Mouse (Mus musculus): Measurements from ENCODE around the gene Snapc5. TPM values are rescaled to one million over a fixed set of nuclear protein-coding genes. Genes with fewer than 3 reads are reported as not detected.
"Not testable (repeated sequence)": the region's sequence is repeated elsewhere in the genome, so short reads cannot be mapped to it uniquely, and the experiment has no call there.

The Snapc5 gene
- total and polyA plus RNA-seq, 3 experiments = 16.7 to 38.2 (median 24.9) TPM

- in situ Hi-C loops (cut with MboI; ENCODE audit: low pct_ligation_motif_present, low pct_unique_long_range_greater_than_20kb, low sequenced_read_pairs) (no loop called here), dilution Hi-C loops (cut with MboI; ENCODE audit: extremely low pct_ligation_motif_present, extremely low pct_unique_long_range_greater_than_20kb, low sequenced_read_pairs) (no loop called here)
- Histone ChIP-seq H3K4me3 (replicated peaks in 1 of 3; ENCODE audit: low read depth in 2 of 3, low read length in 2 of 3, poor library complexity in 1 of 3) (peak overlapping the region in 2 of 3 experiments; percentile 48 to 66), H3K9ac (ENCODE audit: insufficient read depth, low read depth) (no peak overlapping the region), H3K27ac (ENCODE audit: insufficient read depth, low read depth) (peak overlapping the region; percentile 26; the same call in 1 of the 2 replicates), H3K4me2 (ENCODE audit: insufficient read depth, low read depth, poor library complexity, severe bottlenecking) (peak overlapping the region; percentile 45; the same call in 1 of the 2 replicates), H3K4me1 (ENCODE audit: control insufficient read depth in 1 of 2, insufficient read depth in 2 of 2) (peaks cover 2 to 35% of the 10 kb centered on the region in 2 experiments; a peak in 3 of 4 replicates), H3K36me3 (replicated peaks in 1 of 2; ENCODE audit: control insufficient read depth in 1 of 2, insufficient read depth in 1 of 2, low read length in 1 of 2) (peaks cover 55 to 76% of the 10 kb centered on the region in 2 experiments), H3K27me3 (replicated peaks) (no peaks in the 10 kb centered on the region), H3K79me2 (replicated peaks; ENCODE audit: control insufficient read depth, extremely low read depth, insufficient read depth, poor library complexity, severe bottlenecking) (peaks cover 44% of the 10 kb centered on the region), H3K9me3 (replicated peaks; ENCODE audit: low read length) (no peaks in the 10 kb centered on the region)
- TF ChIP-seq TCF12 (IDR thresholded peaks at IDR 0.05; ENCODE audit: low read depth, low read length) (no peak), SIN3A (IDR thresholded peaks at IDR 0.05; ENCODE audit: low read length) (no peak), IRF4 (IDR thresholded peaks at IDR 0.05; ENCODE audit: low read depth, low read length) (no peak), TBP (conservative IDR thresholded peaks at IDR 0.05; ENCODE audit: low read depth, low read length) (no peak), MAFK (IDR thresholded peaks at IDR 0.05; ENCODE audit: insufficient replicate concordance, low read length) (no peak), JUND (conservative IDR thresholded peaks at IDR 0.05; ENCODE audit: low read depth, low read length) (0 out of 2 replicates have a peak, but pooled peaks have one; percentile 2), RAD21 (IDR thresholded peaks at IDR 0.05; ENCODE audit: low read depth, low read length) (no peak), JUN (IDR thresholded peaks at IDR 0.05; ENCODE audit: insufficient read depth, low read depth, low read length) (no peak), CHD2 (IDR thresholded peaks at IDR 0.05; ENCODE audit: low read length) (no peak), E2F4 (IDR thresholded peaks at IDR 0.05; ENCODE audit: insufficient replicate concordance, low read depth, low read length) (no peak), CTCF (conservative IDR thresholded peaks at IDR 0.05 in 1 of 2, IDR thresholded peaks at IDR 0.05 in 1 of 2; ENCODE audit: low read depth in 2 of 2, low read length in 2 of 2) (peak; percentile 25 to 54; a peak in 3 of 4 replicates)
- DNase-seq (ENCODE audit: extremely low read depth) = peak; percentile 56
These were observed 482 bp upstream of the Snapc5 start for GRCm38 (mm10) chr9:64178610-64178973.

GRCm38 (mm10) chr9:64183295-64183694 lies 4.2 kb downstream of the Snapc5 start:
- DNase-seq (ENCODE audit: extremely low read depth); H3K9ac ChIP-seq (ENCODE audit: insufficient read depth, low read depth); H3K27me3 ChIP-seq (replicated peaks); in situ Hi-C loops (cut with MboI; ENCODE audit: low pct_ligation_motif_present, low pct_unique_long_range_greater_than_20kb, low sequenced_read_pairs); H3K9me3 ChIP-seq (replicated peaks; ENCODE audit: low read length); H3K4me2 ChIP-seq (ENCODE audit: insufficient read depth, low read depth, poor library complexity, severe bottlenecking); H3K4me3 ChIP-seq (replicated peaks in 1 of 3; ENCODE audit: low read depth in 2 of 3, low read length in 2 of 3, poor library complexity in 1 of 3); H3K79me2 ChIP-seq (replicated peaks; ENCODE audit: control insufficient read depth, extremely low read depth, insufficient read depth, poor library complexity, severe bottlenecking); dilution Hi-C loops (cut with MboI; ENCODE audit: extremely low pct_ligation_motif_present, extremely low pct_unique_long_range_greater_than_20kb, low sequenced_read_pairs); H3K27ac ChIP-seq (ENCODE audit: insufficient read depth, low read depth): not testable (repeated sequence)
- H3K36me3 ChIP-seq (replicated peaks in 1 of 2; ENCODE audit: control insufficient read depth in 1 of 2, insufficient read depth in 1 of 2, low read length in 1 of 2) = peaks cover 43 to 83% of the 10 kb centered on the region in 2 experiments
- peaks cover 2 to 18% of the 10 kb centered on the region in 2 experiments; a peak in 3 of 4 replicates for H3K4me1 ChIP-seq (ENCODE audit: control insufficient read depth in 1 of 2, insufficient read depth in 2 of 2)

GRCm38 (mm10) chr9:64184166-64184840 lies 5.2 kb downstream of the Snapc5 start:
- H3K4me3 ChIP-seq (replicated peaks in 1 of 3; ENCODE audit: low read depth in 2 of 3, low read length in 2 of 3, poor library complexity in 1 of 3) = no peak overlapping the region

More at GRCm38 (mm10) chr9:64184166-64184840, 5.2 kb downstream of the Snapc5 start:
- DNase-seq (ENCODE audit: extremely low read depth) = no peak
- H3K9me3 ChIP-seq (replicated peaks; ENCODE audit: low read length) = no peaks in the 10 kb centered on the region
- no peak overlapping the region for H3K4me2 ChIP-seq (ENCODE audit: insufficient read depth, low read depth, poor library complexity, severe bottlenecking)
- H3K27me3 ChIP-seq (replicated peaks) = no peaks in the 10 kb centered on the region
- H3K9ac ChIP-seq (ENCODE audit: insufficient read depth, low read depth) = no peak overlapping the region
- H3K4me1 ChIP-seq (ENCODE audit: control insufficient read depth in 1 of 2, insufficient read depth in 2 of 2) = peaks cover 2 to 15% of the 10 kb centered on the region in 2 experiments; a peak in 3 of 4 replicates
- peaks cover 44 to 89% of the 10 kb centered on the region in 2 experiments for H3K36me3 ChIP-seq (replicated peaks in 1 of 2; ENCODE audit: control insufficient read depth in 1 of 2, insufficient read depth in 1 of 2, low read length in 1 of 2)
- H3K79me2 ChIP-seq (replicated peaks; ENCODE audit: control insufficient read depth, extremely low read depth, insufficient read depth, poor library complexity, severe bottlenecking) = 0 out of 2 replicates have a peak, but pooled peaks cover 5% of the 10 kb centered on the region
- no peak overlapping the region; the same call in 1 of the 2 replicates for H3K27ac ChIP-seq (ENCODE audit: insufficient read depth, low read depth)
- dilution Hi-C loops (cut with MboI; ENCODE audit: extremely low pct_ligation_motif_present, extremely low pct_unique_long_range_greater_than_20kb, low sequenced_read_pairs) = no loop called here
- TF ChIP-seq NRF1 (IDR thresholded peaks at IDR 0.05; ENCODE audit: low read depth, low read length) = no peak
- no peak for TF ChIP-seq POLR2AphosphoS2 (IDR thresholded peaks at IDR 0.05; ENCODE audit: low read depth, low read length)
- TF ChIP-seq IRF4 (IDR thresholded peaks at IDR 0.05; ENCODE audit: low read depth, low read length) = no peak
- TF ChIP-seq MYC (IDR thresholded peaks at IDR 0.05; ENCODE audit: low read depth, low read length) = no peak
- TF ChIP-seq EP300 (IDR thresholded peaks at IDR 0.05; ENCODE audit: low read length) = no peak
- no peak for TF ChIP-seq UBTF (IDR thresholded peaks at IDR 0.05; ENCODE audit: low read depth, low read length)
- TF ChIP-seq SMC3 (IDR thresholded peaks at IDR 0.05; ENCODE audit: low read depth, low read length) = no peak
- in situ Hi-C loops (cut with MboI; ENCODE audit: low pct_ligation_motif_present, low pct_unique_long_range_greater_than_20kb, low sequenced_read_pairs) = no loop called here
